Mouse (Mus musculus) heart, embryonic 11.5 days (tissue): ENCODE data around the gene St6galnac3. TPM values are rescaled to one million over a fixed set of nuclear protein-coding genes. Genes with fewer than 3 reads are reported as not detected.
"Not testable (repeated sequence)": the region's sequence is repeated elsewhere in the genome, so short reads cannot be mapped to it uniquely, and the experiment has no call there.

Experiments used
- ATAC-seq: fragments of 200-750 bp; cut with Nextera tagmentation; replicated peaks from 2 replicates; pipeline ENCODE4 v1.8.0; 2017; ENCODE audit warnings: moderate library complexity; ENCODE audit not compliant: insufficient number of reproducible peaks, low FRiP score, low TSS enrichment
- H3K27ac ChIP-seq: fragments of 300-500 bp; sonication (generic); 2 replicates; pipeline ENCODE4 v1.5.1; 2014; ENCODE audit warnings: mild to moderate bottlenecking, low read depth, low read length
- H3K27me3 ChIP-seq: fragments of 300-500 bp; sonication (generic); 2 replicates; pipeline ENCODE4 v1.6.1; 2014; ENCODE audit warnings: mild to moderate bottlenecking, low read length, mixed read lengths; ENCODE audit not compliant: control insufficient read depth, insufficient read depth
- H3K36me3 ChIP-seq: fragments of 300-500 bp; sonication (generic); 2 replicates; pipeline ENCODE4 v1.6.1; 2014; ENCODE audit warnings: mild to moderate bottlenecking, low read length, moderate library complexity, mixed read lengths; ENCODE audit not compliant: control insufficient read depth, insufficient read depth
- H3K4me1 ChIP-seq: fragments of 300-500 bp; sonication (generic); 2 replicates; pipeline ENCODE4 v1.6.1; 2014; ENCODE audit warnings: low read length; ENCODE audit not compliant: control insufficient read depth, insufficient read depth
- H3K4me2 ChIP-seq: fragments of 300-500 bp; sonication (generic); 2 replicates; pipeline ENCODE4 v1.6.1; 2014; ENCODE audit warnings: mild to moderate bottlenecking, moderate library complexity
- H3K4me3 ChIP-seq: fragments of 300-500 bp; sonication (generic); 2 replicates; pipeline ENCODE4 v1.5.1; 2014; ENCODE audit warnings: low read depth, low read length
- H3K9ac ChIP-seq: fragments of 300-500 bp; sonication (generic); 2 replicates; pipeline ENCODE4 v1.6.1; 2014; ENCODE audit warnings: mild to moderate bottlenecking, low read depth, low read length, moderate library complexity
- H3K9me3 ChIP-seq: fragments of 300-500 bp; sonication (generic); replicated peaks from 2 replicates; pipeline ENCODE4 v1.6.1; 2016; ENCODE audit warnings: low read length; ENCODE audit not compliant: control insufficient read depth
- WGBS: fragments of 180-500 bp; shearing (Covaris S2); extraction: QIAGEN DNeasy Blood & Tissue Kit; methylation state at CpG from one replicate; pipeline ENCODE4 v1.1.7; 2014; ENCODE audit not compliant: insufficient replicate concordance; 5-methylcytosine and 5-hydroxymethylcytosine counted together
- polyA plus RNA-seq: library from polyadenylated mRNA; unstranded; fragments of >200 nt; fragmentation: Nextera tagmentation; extraction: Ambion mirVana; gene quantifications from 2 replicates; pipeline ENCODE4 v1.2.1, GENCODE M21; 2014

Gene St6galnac3
- polyA plus RNA-seq, 1 experiment from 2014 or later = 29.6 TPM

DNA sequence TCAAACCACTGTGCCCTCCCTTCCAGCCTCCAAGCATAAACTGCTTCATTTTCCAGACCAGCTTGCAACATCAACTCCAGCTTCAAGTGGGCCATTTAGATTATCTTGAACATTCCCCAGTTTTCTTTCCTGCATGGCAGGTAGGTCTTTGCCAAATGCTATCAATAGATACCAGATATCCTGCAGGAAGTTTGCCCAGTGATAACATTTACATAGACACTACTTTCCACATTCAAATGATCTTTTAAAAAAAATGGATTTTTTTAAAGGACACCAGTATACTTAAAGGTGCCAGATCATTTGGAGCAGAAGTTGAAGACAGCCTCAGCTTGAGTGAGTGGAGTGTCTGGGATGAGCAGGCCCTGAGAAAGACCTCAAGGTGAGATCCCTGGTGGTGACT is 34.3 kb upstream of the St6galnac3 start:
- no peak overlapping the region for H3K27ac ChIP-seq

DNA sequence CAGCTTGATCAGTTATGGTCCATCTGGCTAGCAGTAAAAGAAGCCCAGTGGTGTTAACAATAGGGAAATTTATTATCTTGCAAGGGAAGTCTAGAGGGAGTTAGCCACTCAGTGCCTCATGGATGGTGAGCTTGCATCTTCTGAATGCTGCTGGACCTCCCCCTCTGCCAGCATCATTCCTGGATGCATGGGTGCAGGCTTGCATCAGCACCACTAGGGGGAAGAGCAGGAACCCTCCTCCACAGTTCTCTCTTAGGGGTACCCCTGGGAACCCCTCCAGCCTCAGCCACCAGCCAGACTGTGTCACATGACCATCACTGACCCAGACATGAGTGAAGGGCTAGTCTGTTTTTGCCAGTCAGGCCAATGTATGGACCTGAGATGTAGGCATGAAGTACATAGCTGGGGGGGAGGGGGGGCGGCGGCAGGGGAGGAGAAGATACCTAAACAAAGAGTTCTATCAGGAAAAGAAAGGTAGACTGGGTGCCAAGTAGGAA is 31.6 kb upstream of the St6galnac3 start:
- WGBS = 91% methylated on average over 2 of the region's 2 CpGs
- no peak for ATAC-seq

More for the DNA sequence above, 34.3 kb upstream of the St6galnac3 start:
- no peak overlapping the region for H3K4me3 ChIP-seq
- no peak overlapping the region for H3K4me2 ChIP-seq
- H3K27me3 ChIP-seq = no peaks in the 10 kb centered on the region
- no peak overlapping the region for H3K9ac ChIP-seq
- H3K4me1 ChIP-seq = 0 out of 2 replicates have a peak, but pooled peaks cover 2% of the 10 kb centered on the region
- ATAC-seq = no peak
- no peaks in the 10 kb centered on the region for H3K36me3 ChIP-seq
- H3K9me3 ChIP-seq = no peaks in the 10 kb centered on the region

GRCm38 (mm10) chr3:153755785-153756326 is 30.9 kb upstream of the St6galnac3 start:
- not testable (repeated sequence) for H3K9ac ChIP-seq, H3K4me2 ChIP-seq, H3K4me1 ChIP-seq, H3K27me3 ChIP-seq, ATAC-seq, H3K36me3 ChIP-seq, H3K4me3 ChIP-seq, H3K27ac ChIP-seq, H3K9me3 ChIP-seq
- WGBS = 61% methylated on average over 14 of the region's 14 CpGs

More for the DNA sequence above, 31.6 kb upstream of the St6galnac3 start:
- no peak overlapping the region for H3K4me2 ChIP-seq
- H3K4me1 ChIP-seq = 0 out of 2 replicates have a peak, but pooled peaks cover 2% of the 10 kb centered on the region
- no peak overlapping the region for H3K27ac ChIP-seq
- H3K27me3 ChIP-seq = no peaks in the 10 kb centered on the region
- no peaks in the 10 kb centered on the region for H3K9me3 ChIP-seq
- H3K9ac ChIP-seq = no peak overlapping the region
- no peaks in the 10 kb centered on the region for H3K36me3 ChIP-seq
- H3K4me3 ChIP-seq = no peak overlapping the region

- 11% methylated on average over 1 of the region's 1 CpGs for WGBS
- H3K36me3 ChIP-seq = no peaks in the 10 kb centered on the region
- no peak overlapping the region for H3K9ac ChIP-seq
- H3K4me3 ChIP-seq = no peak overlapping the region
- no peaks in the 10 kb centered on the region for H3K9me3 ChIP-seq
- ATAC-seq = no peak
- H3K4me1 ChIP-seq = no peaks in the 10 kb centered on the region
- H3K27ac ChIP-seq = no peak overlapping the region
- H3K4me2 ChIP-seq = no peak overlapping the region
- H3K27me3 ChIP-seq = no peaks in the 10 kb centered on the region
Measured at GRCm38 (mm10) chr3:153751435-153751834, 26.5 kb upstream of the St6galnac3 start.

- no peaks in the 10 kb centered on the region for H3K9me3 ChIP-seq
- 75% methylated on average over 6 of the region's 6 CpGs for WGBS
- no peak overlapping the region for H3K9ac ChIP-seq
- H3K27me3 ChIP-seq = no peaks in the 10 kb centered on the region
- no peak overlapping the region for H3K27ac ChIP-seq
- no peak overlapping the region for H3K4me3 ChIP-seq
- no peak overlapping the region for H3K4me2 ChIP-seq
- no peaks in the 10 kb centered on the region for H3K36me3 ChIP-seq
- H3K4me1 ChIP-seq = no peaks in the 10 kb centered on the region
- no peak for ATAC-seq
Measured at GRCm38 (mm10) chr3:153749359-153749758, 24.4 kb upstream of the St6galnac3 start.

GRCm38 (mm10) chr3:153748293-153748692 is 23.3 kb upstream of the St6galnac3 start:
- Histone ChIP-seq H3K27ac (no peak overlapping the region), H3K27me3 (no peaks in the 10 kb centered on the region), H3K9me3 (no peaks in the 10 kb centered on the region), H3K9ac (no peak overlapping the region), H3K4me2 (no peak overlapping the region), H3K4me1 (no peaks in the 10 kb centered on the region), H3K4me3 (no peak overlapping the region), H3K36me3 (no peaks in the 10 kb centered on the region)
- no peak for ATAC-seq
- WGBS = 83% methylated on average over 3 of the region's 3 CpGs

- 73% methylated on average over 3 of the region's 3 CpGs for WGBS
- Histone ChIP-seq H3K4me2 (no peak overlapping the region), H3K4me3 (no peak overlapping the region), H3K9me3 (no peaks in the 10 kb centered on the region), H3K36me3 (no peaks in the 10 kb centered on the region), H3K4me1 (no peaks in the 10 kb centered on the region), H3K27me3 (no peaks in the 10 kb centered on the region), H3K9ac (no peak overlapping the region), H3K27ac (no peak overlapping the region)
- no peak for ATAC-seq
Measured at GRCm38 (mm10) chr3:153745099-153745498, 20.1 kb upstream of the St6galnac3 start.

DNA sequence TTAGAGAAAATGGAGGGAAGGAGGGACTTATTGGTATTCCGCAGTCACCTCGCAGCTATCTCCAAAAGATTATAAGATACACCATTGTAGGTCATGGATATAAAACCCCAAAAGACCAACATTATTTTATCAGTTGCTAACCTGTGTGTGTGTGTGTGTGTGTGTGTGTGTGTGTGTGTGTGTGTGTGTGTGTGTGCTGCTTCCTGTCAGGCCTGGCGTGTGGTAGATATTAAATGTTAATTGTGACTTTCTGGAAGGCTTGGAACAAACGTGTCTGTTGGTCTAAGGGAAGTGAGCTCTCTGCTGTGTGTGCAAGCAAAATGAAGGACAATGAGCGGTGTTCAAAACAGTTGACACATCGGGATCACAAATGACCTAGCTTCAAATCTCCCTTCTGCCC is 19.5 kb upstream of the St6galnac3 start:
- Histone ChIP-seq H3K27ac (no peak overlapping the region), H3K9me3 (no peaks in the 10 kb centered on the region), H3K9ac (no peak overlapping the region), H3K4me1 (no peaks in the 10 kb centered on the region), H3K4me2 (no peak overlapping the region), H3K36me3 (no peaks in the 10 kb centered on the region), H3K4me3 (no peak overlapping the region), H3K27me3 (no peaks in the 10 kb centered on the region)
- no peak for ATAC-seq
- 79% methylated on average over 6 of the region's 6 CpGs for WGBS

DNA sequence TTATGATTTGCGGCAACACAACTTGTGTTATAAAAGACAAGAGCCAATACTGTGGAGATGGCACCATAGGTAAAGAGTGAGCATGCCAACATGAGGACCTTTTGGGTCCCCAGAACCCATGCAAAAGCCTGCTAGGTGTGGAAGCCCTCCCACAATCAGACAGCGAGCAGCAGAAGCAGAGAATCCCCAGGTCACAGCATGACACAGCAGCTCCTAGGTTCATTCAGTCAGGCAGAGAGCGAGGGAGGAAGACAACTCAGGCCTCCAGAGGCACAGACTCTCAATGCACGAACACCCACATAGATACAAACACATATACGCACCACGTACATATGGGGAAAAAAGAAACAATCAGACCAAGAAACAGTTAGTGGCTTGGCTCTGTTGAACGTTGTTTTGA is 16.8 kb upstream of the St6galnac3 start:
- WGBS = 85% methylated on average over 7 of the region's 7 CpGs
- Histone ChIP-seq H3K27me3 (no peaks in the 10 kb centered on the region), H3K4me3 (no peak overlapping the region), H3K9me3 (no peaks in the 10 kb centered on the region), H3K9ac (no peak overlapping the region), H3K4me2 (no peak overlapping the region), H3K36me3 (no peaks in the 10 kb centered on the region), H3K4me1 (peaks cover 5% of the 10 kb centered on the region; the same call in 1 of the 2 replicates), H3K27ac (no peak overlapping the region)
- no peak for ATAC-seq
